Mouse (Mus musculus): ENCODE measurements around the gene Cyp2c37.
"Not testable (repeated sequence)": the region's sequence is repeated elsewhere in the genome, so short reads cannot be mapped to it uniquely, and the experiment has no call there.

The Cyp2c37 gene

DNA sequence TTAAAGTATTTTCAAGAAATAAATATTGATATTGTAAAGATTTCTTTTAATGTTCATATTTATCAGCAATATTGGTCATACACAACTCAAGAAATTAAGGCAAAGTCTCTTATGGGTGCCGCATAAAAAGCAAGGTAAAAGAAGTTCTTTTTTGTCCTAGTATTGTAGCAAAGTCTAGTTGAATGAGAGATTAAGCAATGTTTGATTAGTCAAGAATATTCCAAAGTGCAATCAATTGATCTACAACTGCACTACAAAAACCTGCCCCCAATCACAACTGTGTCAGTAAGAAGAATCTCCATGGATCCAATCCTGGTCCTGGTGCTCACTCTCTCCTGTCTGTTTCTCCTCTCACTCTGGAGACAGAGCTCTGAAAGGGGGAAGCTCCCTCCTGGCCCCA is at the start of gene Cyp2c37:
Gene Cyp2c37, plus strand, starts transcription at position 285 of the 400 bp plus-strand sequence.
- not testable (repeated sequence) for DNase-seq (ENCODE audit: low spot score)

DNA sequence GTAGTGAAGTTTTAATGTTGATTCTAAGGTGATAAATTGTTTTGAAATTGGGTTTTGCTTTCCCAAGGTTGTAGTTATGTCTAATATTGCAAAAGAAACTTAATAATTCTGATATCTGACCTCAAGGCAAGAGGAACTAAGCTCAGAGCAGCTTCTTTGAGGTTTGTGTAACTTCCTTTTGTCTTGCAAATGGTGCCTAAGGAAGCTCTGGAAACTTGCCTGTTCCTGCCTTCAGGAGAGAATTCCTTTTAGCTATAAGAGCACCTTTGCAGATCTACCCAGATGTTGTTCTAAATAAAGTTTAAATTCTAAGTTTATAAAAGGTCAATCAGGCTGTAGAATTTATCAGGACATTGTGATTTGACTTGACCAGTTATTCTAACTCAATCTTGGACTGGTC is 31.4 kb upstream of the Cyp2c37 start:
- DNase-seq (ENCODE audit: low spot score), result not testable (repeated sequence)

DNA sequence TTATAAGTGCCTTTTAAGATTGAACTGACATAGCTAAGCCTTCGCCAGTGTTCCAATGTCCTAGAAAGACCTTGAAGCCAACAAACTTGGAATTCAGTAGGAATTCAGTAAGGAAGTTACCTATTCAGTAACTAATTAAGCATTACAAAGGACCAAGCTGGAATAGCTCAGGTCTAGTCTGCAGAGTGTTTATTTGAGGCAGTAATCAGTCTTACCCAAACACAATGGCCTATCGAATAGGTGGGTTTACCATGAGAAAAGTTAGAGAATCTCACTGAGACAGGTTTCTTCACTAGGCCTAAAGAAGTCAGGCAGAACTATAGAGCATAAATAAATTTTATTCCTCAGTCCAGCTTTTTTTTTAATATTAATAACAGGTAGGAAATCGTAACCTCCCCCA is 21.1 kb upstream of the Cyp2c37 start:
- not testable (repeated sequence) for DNase-seq (ENCODE audit: low spot score)

DNA sequence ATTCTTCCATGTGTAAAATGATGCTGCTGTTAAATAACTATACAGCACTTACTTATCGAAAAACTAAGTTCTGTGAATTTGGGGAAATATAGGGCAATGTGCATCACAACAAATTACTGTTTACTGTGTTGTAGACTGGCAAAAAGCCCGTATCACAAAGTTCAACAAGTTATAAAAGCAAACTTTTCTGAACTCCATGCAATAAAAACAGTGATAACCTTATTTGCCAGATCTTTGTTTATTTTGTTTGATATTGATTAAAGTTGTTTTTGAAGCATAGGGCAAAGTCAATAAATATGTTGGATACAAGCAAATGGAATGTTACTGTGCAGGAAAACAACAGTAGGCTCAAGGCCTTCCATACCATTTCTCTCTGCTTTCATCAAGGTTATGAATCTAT is 2.8 kb upstream of the Cyp2c37 start:
- DNase-seq (ENCODE audit: low spot score), result no peak
